Mouse (Mus musculus) lung, postnatal 25 days (tissue): Measurements from ENCODE around the gene Zmiz1.

ENCODE experiments used
- DNase-seq: peaks from one replicate; pipeline ENCODE4 v3.0.0; 2022; ENCODE audit warnings: low spot score

Zmiz1 gene

DNA sequence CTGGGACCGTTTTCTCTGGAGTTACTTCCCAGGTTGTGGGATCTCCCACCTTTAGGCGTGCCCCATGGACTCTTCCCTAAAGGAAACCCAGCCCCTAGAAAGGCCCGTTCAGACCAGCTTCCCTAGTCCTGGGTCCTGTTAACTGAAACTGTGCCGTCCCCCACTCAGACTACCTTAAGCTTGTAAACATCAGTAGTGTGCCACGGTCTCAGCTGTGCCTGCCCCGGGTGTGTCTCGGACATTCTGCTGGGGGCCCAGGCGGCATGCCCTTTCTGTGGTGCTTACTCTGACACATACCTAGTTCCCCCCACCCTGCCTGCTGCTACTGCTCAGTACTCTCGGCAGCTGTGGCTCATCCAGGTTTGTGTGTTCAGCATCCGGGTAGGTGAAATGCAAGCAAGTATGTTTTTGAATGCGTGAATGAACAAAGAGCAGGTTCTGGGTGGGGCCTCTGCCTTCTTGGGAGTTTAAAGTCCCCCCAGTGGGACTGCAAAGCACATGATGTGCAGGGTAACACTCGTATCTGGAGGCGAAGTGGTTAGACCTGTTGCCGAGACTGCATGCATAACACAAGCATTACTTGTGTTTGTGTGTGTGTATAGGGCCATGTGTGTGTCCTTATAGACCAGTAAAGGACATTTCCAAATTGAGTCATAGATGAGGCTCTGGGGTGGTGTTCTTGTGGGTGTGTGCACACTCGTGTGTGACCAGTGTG is 157.2 kb downstream of the Zmiz1 start:
- no peak for DNase-seq

DNA sequence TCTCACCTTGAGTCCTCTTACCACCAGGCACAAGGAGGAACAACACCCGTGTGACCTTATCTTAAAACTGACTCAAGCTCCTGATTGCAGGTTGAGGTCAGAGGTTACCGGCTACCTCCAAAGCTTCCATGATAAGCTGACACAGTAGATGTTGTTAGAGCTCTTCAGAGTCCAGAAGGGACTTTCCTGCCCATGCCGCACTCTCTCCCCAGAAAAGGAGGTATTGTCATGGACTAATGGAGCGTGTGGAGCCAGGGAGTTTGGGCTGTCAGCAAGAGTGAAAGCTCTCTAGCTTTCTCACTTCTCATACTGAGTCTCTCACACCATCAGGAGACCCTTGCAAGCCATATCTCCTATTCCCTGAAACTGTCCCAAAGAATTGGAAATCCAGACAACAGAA is 158.3 kb downstream of the Zmiz1 start:
- DNase-seq: no peak

DNA sequence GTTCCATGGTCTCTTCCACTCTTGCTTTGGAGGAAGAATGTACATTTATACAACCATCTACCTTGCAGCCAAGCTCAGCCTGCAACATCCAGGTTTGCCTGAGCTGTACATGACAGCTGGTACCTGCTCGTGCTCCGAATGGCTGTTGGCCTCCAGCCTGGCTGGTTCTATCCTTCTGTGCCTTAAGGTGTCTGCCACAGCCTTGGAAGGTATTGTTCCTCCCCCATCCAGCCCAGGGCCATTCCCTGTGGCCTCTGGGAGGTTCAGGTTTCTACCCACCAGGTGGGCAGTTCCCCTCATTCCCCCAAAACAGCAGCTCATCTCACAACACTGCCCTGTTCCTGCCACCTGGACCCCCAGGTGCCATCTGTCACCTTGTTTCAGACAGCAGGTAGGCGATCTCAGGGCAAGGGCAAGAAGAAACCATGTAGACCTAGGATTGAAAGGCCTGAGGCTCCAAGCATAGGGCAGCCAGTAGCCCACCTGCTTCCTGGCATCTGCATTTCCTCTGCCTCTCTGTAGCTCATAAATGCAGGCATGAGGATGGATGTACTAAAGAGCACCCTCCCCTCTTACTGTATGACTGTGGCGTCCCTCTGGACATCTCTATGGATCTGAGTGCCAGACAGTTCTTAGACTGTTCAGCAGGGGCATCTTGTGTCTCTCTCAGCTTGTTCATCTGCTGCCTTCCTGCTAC is 160.2 kb downstream of the Zmiz1 start:
- no peak for DNase-seq

DNA sequence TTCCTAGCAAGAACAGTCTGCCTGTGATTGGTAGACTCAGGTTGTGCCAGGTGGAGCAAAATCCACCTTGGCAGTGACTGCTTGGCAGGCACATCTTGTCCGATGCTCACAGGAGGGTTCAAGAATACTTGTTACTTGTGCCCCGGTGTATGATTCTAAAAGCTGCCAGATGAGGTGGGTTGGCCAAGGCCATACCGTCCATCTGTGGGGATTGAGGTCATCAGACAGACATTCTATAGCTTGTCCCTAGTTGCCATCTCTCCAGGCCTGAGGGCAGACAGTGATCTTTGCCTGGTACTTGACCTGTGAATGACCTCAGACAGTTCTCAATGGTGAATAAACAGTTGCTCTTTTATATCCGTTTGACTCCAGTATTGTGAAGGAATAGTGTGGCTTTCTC is 161.8 kb downstream of the Zmiz1 start:
- no peak for DNase-seq

DNA sequence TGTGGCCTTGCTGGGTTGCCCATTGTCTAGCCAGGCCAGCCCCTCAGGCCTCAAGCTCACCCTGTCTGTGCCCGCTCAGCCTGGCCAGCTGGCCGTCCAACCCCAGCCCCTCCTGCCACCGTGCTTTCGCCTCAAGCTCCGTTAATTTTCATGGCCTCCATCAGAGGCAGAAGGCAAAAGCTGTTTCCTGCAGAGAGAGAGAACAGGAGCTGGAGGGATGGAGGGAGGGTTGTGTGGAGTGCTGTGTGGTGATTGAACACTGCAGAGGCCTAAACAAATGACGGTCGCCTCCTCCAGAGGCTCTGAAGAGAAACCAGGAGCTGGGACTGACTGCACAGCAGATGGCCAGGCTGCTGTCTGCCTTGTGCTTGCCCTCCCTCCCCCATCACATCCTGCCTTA is 164.7 kb downstream of the Zmiz1 start:
- DNase-seq: no peak

DNA sequence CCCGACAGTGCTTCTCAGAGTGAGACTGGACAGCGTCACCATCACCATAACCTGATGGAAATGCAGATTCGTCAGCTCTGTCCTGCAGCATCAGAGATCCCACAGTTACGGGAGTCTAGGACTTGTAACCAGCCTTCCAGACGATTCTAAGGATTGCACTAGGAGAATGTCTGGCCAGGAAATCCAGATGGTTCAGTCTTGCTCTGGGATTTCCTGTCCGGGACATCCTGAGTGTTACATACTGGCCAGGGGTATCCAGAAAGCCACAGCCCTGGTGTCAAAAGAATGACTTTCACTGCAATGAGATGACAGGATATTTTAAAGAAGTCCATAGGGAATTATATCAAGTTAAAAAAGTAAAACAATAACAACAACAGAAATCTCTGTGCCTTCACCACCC is 165.7 kb downstream of the Zmiz1 start:
- DNase-seq: no peak

DNA sequence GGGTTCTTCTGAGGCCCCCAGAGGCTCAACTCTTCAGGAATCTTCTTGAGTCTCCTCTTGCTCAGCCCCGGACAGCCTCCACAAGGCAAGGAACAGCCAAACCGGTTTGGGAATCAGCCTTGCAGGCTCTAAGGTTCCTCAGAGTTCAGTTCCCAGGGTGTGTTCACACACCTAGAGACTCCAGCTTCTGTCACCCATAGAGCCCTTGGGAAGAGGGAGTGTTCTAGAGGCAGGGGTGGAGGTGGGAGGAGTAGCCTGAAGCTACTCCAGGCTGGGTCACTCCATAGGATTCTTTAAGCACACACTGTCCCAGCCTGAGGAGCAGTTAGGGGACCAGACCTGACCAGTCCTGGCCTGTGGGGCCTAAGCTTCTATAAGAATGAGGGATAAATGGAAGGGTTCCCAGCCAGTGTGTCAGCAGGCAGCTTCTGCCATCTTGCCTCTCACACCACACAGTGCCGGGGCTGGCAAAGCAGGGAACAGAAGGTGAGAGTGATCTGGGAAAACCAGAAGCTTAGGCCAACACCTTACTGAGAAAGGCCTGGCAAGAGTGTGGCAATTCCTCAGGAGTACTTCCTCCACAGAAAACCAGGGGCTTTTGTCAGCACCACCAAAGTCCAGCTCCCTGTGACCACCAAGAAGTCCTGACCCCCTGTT is 168.7 kb downstream of the Zmiz1 start:
- DNase-seq: no peak

DNA sequence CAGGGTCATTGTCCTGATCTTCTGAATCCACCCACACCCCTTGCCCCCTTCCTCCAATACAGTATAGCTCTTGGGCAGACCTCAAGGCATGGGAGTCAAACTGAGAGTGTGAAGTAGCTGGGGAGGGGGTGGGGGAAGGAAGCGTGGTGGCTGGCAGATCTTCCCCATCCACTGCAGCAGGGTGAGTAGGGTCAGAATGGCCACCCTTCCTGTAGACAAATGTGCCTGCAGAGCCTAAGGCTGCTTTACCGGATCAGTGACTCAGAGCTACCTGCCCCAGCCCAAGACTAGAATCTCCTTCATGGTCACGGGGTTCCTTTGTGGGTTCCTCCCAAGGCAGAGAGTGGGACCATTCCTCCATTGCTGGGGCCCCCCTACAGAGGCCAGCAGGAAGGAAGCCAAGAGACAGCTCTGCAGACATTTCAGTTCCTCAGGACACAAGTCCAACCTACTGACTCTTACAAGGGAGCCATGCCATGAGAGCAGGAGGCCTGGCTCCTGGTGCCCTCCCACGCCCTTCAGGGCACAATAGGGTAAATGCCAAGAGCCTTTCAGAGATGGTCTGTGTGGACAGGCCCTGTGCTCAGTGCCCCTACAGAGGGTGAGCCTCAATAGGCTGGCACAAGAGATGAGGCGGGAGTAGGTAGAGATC is 169.6 kb downstream of the Zmiz1 start:
- no peak for DNase-seq

DNA sequence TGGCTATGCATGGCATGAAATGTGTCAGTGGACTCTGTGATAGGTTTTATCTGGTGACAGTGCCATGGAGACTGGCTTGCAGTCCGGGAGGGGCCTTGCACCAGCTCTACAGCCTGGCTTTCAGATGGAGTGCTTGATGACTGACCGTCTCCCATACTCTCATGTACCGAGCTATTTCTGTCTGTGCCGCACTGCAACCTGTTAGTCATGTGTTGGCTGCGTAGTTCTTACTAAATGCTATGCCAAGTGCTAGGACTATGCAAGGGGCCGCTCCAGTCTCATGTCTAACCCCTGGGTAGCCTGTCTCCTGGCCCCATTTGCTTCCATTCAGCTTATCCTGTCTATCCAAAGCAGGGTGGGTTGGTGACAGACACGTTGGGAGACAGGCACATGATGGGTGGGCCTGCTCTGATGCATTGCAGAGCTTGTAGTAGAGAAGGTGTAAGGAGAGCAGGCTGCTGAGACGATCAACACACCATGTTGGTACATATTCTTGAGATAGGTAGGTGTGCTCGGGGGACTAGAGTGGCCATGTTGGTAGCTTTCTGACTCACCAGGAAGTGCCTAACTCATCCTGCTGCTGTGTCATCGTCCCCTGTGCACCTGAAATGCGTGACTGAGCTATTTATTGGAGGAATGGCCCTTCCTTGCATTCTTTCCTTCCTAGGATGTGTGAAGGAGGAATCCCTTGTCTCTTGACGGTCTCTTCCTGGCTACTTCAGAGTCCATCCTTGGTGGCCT is 171.1 kb downstream of the Zmiz1 start:
- DNase-seq: no peak

DNA sequence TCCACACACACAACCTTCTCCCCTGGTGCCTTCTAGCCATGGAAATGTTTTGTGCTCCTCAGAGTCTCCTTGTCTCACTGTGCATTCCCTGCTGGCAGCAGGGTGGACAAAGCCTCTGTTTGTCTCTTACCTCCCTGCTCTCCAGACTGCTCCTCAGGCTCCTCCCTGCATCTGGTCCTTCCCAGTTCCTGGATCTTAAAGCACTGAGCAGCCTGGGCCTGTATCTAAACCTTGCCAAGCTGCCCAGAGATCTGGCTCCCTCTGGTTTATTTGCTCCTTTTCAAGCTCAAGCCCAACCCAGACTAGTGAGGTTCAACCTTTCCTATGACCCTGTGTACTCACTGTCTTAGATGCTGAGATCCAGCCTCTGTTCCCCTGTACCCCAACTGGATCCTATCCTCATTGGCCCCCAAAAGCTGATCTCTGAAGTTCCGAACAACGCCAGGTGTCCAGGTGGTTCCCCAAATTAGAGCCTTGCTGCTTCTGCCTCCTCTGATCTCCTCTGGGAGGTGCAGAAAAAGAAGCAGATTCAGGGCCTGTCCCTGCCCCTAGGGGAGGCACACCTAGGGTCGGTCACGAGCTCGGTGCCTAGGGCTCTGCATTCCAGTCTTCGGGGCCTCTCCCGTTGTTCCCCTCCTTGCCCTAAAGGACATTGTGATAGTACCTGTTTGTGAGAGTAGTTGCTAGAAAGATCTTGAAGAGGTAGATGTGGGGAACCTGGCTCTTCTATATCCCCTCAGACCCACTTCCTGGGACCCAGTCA is 171.8 kb downstream of the Zmiz1 start:
- no peak for DNase-seq

DNA sequence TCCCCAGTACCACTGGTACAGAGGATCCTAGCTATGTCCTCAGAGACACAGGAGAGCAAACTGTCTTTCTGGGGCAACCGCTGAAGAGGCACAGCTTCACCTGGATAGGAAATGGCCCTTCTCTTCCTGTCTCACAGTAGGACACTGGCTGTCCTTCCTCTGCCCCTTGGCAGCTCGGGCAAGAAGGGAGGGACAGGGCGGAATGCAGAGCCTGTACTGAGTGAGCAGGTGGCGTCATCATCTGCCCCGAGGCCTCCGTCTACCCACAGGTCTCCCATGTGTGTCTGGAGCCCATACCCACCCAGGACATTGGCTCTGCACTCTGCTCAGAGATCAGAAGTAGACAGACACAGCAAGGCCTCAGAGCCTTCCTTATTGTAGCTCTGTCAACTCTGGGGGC is 172.5 kb downstream of the Zmiz1 start:
- no peak for DNase-seq

DNA sequence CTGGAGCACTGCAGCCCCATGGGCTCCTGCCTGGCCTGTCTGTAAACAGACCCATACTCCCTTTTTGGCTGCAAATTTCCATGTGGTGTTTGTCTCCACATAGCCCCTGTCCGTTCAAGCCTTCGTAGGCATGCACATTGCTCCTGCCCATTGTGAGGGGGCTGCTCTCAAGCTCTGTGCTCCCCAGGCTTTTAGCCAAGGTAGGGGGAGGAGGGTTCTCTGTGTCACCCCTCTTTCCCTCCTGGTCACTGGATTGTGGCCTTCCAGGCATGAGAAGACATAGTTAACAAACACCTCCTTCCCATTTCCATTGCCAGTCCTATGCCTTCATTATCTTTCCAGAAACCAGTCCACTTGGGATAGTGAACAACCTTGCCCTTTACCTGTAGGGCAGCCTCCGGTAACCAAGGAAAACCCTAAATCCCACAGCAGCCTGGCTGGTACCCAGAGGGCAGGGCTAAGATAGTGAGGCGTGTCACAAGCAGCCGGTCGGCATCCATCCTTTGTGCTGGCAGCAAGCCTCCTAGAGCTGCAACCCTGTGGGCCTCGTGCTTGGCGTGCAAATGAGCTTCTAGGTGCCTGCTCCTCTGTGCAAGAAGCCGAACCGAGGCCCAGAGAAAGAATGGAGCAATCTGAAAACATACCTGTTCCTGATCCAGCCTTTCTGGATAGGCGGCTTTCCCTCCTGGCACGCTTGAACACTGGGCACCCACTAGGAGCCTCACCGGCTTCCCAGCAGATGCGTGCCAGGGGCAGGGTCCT is 174.7 kb downstream of the Zmiz1 start:
- DNase-seq: no peak

DNA sequence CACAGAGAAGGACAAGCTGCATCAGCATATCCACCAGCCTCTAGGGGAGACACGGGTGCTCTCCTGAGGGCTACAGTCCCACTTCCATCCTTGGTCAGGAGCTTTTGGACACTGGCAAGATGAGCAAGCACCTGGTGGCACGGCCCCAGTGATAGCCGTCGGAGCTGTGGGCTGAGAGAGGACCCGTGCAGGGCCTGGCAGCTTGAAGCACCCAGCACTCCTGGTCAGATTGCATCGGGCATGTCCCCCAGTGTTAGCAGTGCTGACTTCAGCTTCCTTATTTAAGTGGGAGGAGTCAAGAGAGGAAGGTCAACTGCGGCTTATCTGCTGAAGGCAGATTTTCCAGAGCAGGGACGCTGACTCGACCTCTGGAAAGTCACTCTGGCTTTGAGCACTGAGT is 175.3 kb downstream of the Zmiz1 start:
- peak; percentile 34 for DNase-seq

DNA sequence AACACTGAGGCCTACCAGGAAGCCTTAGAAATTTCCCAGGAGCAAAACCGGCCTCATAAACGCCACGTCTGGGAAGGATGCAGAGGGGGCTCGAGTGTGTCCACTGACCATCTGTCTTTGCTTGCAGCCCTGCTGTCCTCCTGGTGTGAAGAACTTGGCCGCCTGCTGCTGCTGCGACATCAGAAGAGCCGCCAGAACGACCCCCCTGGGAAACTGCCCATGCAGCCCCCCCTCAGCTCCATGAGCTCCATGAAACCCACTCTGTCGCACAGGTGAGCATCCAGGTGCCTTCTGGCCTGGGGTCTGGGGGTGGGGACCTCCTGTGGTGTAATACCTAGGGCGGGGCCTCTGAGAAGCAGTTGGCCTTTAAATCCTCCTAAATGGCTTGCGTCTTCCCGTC is 176.8 kb downstream of the Zmiz1 start:
- DNase-seq: no peak

DNA sequence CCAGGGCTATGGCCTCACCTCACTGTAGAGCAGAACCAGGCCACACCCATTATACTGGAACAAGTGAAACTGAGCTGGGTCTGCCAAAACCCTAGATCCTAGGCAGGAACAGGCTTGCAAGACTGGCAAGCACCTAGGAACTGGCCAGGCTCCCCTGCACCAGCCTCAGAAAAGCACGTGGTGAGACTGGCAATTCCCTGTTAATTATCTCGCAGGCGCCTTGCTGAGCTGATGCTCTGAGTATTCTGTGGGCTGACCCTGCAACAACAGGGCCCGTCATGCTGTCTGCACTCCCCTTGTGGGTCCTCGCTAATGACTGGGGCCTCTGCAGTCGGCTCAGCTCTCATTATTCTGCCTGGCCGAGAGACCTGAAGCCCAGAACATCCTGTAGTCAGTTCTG is 177.3 kb downstream of the Zmiz1 start:
- no peak for DNase-seq

DNA sequence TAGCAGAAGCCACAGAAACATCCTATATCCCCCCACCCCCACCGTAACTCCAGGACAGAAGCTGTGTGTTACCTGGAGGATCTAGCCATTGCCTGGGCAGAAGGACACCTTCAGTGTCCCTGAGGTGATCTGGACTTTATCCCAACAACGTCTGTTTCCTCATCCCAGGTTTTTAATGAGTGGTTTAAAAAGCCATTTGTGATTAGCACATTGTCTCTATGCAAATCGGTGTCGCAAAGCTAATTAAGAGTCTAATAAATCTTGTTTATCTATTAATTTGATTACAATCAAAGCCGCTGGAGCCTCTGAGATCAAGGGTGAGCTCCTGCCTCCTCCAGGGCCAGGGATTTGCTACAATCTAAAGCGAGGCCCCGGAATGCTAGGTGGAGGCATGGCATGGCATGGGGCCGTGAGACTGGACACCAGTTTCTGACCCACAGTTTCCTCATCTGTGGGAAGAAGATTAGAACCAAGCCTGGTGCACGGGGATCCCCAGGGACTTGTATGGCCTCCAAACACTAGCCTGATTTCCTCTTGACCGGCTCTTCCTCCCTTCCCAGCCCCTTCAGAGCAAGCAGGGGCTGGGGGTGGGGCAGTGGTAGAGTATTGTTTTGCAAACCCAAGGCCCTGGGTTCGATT is 180.3 kb downstream of the Zmiz1 start:
- no peak for DNase-seq

DNA sequence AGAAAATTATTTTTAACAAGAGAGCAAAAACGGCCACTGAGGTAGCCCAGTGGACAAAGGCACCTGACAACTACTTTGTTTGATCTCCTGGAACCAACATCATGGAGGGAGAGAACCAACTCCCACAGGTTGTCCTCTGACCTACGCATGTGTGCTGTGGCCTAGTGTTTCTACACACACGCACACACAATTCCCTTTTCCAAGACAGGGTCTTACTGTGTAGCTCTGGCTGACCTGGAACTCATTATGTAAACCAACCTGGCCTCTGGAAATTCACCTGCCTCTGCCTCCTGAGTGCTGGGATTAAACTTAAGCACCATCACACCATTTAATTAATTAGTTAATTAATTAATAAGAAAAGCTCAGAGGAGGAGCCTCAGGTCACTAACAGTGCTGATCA is 181.0 kb downstream of the Zmiz1 start:
- no peak for DNase-seq

DNA sequence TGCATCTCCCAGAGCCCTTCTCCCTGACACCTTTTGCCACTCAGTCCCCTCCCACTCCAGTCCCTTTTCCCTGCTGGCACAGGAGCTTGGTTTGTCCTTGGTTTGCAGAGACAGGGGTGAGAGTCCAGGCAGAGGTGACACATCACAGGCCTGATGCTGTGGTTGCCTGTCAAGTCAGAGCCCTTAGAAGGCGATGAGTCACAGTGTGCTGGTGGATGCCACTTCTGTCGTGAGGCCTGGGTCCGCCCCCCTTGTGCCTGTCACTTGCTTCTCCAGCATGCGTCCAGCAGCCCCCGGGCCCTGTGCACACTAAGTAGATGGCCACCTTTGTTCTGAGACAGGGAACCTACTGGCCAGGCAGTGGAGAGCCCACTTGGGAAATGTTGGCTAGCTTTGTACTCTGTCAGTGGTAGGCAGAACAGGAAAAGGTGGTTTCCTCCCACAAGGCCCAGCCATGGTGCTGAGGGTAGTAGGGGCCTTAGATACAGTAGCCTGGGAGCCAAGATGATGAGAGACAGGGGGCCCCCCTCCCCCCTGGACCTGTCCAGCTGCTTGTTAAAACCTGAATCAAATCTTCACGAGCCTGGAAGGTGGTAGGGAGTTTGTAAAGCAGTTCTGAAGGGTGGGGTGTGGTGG is 181.6 kb downstream of the Zmiz1 start:
- no peak for DNase-seq

DNA sequence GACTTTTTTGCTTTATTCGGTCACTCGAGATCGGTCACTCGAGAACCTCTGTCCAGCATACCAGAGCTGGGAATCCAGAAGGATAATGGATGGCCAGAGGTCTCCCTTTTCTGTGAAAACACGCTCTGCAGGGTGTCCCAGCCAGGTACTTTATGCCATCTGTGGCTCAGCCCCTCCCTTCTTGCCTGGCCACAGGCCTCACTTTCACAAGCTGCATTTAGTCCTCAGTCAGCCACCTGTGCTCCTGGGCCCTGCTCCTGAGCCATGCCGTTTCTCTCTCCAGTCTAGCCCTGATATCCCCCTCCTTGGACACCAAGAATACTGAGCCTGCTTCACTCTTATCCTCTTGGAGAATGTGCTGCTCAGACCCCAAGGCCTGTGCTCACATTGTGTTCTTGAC is 182.1 kb downstream of the Zmiz1 start:
- no peak for DNase-seq

DNA sequence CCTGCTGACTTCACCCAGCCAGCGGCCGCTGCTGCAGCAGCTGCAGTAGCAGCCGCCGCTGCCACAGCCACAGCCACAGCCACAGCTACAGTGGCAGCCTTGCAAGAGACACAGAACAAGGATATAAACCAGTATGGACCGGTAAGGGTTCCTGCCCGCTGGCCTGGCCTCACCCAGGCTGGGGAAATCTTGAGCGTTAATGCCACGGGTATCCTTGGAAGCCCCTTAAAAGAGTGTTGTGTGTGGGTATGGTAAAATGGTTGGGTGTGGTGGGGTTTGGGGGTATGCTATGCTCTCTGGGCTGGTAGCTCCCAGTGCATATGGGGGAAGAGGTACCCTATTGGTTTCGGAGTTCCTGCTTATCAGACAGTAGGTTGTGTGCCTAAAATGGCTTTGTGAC is 186.7 kb downstream of the Zmiz1 start:
- DNase-seq: no peak
